Mouse (Mus musculus) monocyte, adult 5-6 weeks (primary cell): Measurements from ENCODE around the gene Il17ra. TPM values are rescaled to one million over a fixed set of nuclear protein-coding genes. Genes with fewer than 3 reads are reported as not detected.

Experiments used
- ATAC-seq: fragments of 153-309, 156-312 bp; replicated peaks from 2 replicates; pipeline ENCODE4 v1.8.0; 2017; ENCODE audit warnings: mild to moderate bottlenecking; ENCODE audit not compliant: low TSS enrichment, insufficient number of reproducible peaks, severe bottlenecking, poor library complexity, low FRiP score
- total RNA-seq: library from RNA; stranded (forward); fragments of 200-1000, 200-491, 200-594 nt; gene quantifications from 3 replicates; pipeline ENCODE4 v1.2.3, GENCODE M21; 2017

The Il17ra gene
- total RNA-seq, 1 experiment from 2014 or later = 192 TPM

DNA sequence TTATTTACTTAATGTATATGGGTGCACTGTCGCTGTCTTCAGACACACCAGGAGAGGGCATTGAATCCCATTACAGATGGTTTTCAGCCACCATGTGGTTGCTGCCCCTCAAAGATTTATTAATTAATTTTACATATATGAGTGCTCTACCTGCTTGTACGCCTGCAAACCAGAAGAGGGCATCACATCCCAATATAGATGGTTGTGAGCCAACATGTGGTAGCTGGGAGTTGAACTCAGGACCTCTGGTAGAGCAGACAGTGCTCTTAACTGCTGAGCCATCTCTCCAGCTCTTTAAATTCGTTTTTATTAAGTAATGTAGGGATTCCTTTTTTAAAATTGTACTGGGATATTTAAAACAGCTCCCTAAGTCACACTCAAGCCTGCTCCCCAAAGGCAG lies 6.2 kb downstream of the Il17ra start:
- no peak for ATAC-seq

- 0 out of 2 replicates have a peak, but pooled peaks have one; percentile 1 for ATAC-seq
These were observed 6.7 kb downstream of the Il17ra start for GRCm38 (mm10) chr6:120469770-120470169.

DNA sequence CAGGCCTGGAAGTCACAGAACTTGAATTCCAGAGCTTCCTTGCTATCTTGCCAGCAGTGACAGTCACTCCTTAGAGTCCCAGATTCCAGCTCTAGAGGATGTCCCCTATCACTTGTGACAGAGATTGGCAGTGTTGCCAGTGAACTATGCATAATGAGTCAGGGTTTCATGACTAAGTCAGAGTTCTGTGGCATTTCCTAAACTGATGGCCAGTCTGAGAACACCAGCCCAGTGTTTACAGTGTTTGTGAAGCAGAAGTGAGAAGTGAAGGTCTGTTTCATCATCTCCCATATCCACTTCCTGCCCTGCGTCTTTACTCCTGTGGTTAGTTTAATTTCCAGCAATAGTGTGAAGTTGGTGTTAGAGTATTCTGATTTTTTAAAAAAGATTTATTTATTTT lies 7.6 kb downstream of the Il17ra start:
- ATAC-seq = peak; percentile 41

DNA sequence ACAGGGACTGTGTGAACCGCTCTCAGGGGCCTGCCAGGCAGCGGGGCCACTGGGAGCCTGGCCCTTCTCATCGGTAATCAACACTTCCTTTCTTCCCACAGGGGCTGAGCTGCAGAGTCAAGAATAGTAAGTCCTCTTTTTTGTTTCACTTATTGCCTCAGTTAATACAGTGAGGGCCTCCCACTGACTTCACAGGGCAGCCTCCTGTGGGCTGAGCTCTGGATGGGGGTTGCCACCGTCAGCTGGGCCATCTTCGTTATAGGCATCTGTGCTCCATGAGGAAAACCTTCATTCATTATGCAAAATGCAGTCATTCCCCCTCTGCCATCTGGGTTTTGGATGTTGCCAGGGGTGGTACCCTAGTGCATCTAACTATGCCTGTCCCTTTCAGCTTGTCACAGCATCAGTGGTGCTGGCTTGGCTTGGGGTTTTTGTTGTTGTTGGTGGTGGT lies 9.0 kb downstream of the Il17ra start:
- ATAC-seq = peak; percentile 46

DNA sequence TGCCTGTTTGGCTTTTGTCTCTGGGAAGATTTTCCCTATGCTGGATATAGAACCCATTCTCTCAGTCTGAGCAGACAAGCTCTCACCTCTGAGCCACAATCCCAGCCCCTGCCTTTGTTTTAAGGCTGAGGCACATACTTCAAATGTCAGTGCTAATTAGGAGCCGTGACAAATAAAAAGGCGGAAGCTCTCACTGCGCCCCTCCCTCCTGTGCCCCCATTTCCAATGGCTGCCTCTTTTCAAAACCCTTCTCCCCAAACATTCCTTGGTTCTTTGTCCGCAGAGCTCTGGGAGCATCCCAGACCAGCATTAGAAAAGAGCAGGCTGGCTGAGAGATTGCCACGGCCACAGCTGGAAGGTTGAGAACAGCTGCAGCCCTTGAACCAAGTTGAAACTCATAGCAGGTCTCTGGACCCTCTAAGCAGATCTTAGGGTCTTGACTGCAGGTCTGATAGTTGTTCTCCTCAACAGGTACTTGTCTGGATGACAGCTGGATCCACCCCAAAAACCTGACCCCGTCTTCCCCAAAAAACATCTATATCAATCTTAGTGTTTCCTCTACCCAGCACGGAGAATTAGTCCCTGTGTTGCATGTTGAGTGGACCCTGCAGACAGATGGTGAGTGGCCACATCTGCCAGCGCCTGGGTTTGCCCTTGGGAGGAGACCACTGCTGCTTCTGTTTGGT lies 9.6 kb downstream of the Il17ra start:
- ATAC-seq = no peak

DNA sequence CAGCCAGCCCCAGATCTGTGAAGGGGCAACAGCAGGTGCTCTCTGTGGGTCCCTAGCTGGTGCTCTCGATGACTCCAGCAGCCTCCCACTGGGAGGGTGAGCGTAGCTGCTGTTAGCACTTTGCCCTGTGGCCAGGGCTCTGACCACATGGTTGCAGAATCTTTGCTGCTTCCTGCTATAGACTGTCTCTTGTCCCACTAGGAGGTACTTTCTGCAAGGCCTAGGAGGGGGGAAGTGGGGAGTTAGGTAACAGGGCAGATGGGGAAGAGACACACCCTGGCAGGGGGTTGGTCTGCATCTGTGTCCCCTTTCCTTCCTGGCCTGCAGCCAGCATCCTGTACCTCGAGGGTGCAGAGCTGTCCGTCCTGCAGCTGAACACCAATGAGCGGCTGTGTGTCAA lies 10.4 kb downstream of the Il17ra start:
- peak; percentile 64 for ATAC-seq

- no peak for ATAC-seq
These were observed 12.2 kb downstream of the Il17ra start for GRCm38 (mm10) chr6:120475288-120475687.

GRCm38 (mm10) chr6:120479302-120479701 lies 16.3 kb downstream of the Il17ra start:
- peak; percentile 72 for ATAC-seq

- no peak for ATAC-seq
These were observed 17.3 kb downstream of the Il17ra start for GRCm38 (mm10) chr6:120480361-120480760.

- peak; percentile 6; the same call in 1 of the 2 replicates for ATAC-seq
These were observed 18.5 kb downstream of the Il17ra start for GRCm38 (mm10) chr6:120481538-120481937.

DNA sequence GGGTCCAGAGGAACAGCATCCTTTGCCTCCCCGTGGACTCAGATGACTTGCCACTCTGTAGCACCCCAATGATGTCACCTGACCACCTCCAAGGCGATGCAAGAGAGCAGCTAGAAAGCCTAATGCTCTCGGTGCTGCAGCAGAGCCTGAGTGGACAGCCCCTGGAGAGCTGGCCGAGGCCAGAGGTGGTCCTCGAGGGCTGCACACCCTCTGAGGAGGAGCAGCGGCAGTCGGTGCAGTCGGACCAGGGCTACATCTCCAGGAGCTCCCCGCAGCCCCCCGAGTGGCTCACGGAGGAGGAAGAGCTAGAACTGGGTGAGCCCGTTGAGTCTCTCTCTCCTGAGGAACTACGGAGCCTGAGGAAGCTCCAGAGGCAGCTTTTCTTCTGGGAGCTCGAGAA lies 19.0 kb downstream of the Il17ra start:
- no peak for ATAC-seq

- ATAC-seq = no peak
These were observed 19.7 kb downstream of the Il17ra start for GRCm38 (mm10) chr6:120482756-120483155.

- peak; percentile 11 for ATAC-seq
These were observed 20.2 kb downstream of the Il17ra start for GRCm38 (mm10) chr6:120483211-120483626.

GRCm38 (mm10) chr6:120485038-120485437 lies 22.0 kb downstream of the Il17ra start:
- no peak for ATAC-seq

DNA sequence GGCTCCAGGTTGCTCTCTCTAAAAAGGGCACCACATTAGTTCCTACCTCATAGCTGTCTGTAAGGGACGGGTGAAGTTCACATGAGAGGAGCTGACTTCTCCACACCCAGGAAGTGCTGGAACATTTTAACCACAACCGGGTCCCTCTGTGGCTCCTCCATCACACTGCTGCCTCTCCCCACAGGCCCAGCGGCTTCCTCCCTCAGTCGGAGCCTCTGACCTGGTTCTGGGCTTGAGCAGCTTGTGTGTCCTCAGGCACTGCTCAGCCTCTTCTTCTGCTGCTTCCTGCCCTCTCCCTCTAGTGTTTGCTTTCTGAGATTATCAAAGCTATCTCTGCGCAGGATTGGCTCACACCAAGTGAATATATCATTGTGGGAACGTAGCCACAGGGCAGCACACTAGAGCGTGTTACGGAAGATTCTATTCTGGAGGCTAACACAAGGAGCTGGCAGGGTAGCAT lies 23.0 kb downstream of the Il17ra start:
- peak; percentile 47 for ATAC-seq

GRCm38 (mm10) chr6:120488647-120489046 lies 25.6 kb downstream of the Il17ra start:
- peak; percentile 18; the same call in 1 of the 2 replicates for ATAC-seq

DNA sequence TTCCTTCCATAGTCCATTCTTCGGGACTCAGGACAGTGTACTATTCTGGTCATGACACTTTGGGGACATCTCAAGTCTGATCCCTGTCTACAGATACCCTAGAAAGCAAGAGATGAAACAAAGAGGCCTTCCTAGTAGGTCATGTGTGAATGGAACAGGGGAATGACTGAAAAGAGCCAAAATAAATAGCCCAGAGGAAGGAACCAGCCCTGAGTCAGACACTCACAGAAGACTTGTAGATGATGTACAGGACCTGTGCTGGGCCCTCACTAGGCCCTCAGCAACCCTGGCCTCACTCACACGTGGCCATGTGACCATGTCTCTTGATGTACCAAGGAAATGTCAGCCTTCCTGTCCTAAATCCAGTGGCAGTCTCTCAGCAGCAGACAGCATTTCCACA lies 26.4 kb downstream of the Il17ra start:
- no peak for ATAC-seq

DNA sequence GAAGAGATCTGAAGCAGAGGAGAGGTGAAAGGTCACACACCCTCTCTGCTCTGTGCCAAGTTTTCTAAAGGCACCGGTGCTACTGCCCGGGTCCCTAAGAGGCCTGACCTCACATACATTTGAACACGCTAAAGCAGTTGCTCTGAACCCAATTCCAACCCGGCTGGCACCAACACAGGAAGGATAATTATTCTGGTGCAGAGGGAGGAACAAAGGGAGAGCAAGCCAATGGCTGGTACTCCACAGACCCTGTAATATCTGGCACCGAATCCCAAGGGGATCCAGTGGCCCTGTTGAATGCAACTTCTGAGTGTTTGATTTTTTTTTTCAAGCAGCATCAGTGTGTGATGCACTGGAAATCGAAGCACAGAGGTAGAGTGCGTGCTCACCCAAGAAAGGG lies 28.0 kb downstream of the Il17ra start:
- no peak for ATAC-seq

DNA sequence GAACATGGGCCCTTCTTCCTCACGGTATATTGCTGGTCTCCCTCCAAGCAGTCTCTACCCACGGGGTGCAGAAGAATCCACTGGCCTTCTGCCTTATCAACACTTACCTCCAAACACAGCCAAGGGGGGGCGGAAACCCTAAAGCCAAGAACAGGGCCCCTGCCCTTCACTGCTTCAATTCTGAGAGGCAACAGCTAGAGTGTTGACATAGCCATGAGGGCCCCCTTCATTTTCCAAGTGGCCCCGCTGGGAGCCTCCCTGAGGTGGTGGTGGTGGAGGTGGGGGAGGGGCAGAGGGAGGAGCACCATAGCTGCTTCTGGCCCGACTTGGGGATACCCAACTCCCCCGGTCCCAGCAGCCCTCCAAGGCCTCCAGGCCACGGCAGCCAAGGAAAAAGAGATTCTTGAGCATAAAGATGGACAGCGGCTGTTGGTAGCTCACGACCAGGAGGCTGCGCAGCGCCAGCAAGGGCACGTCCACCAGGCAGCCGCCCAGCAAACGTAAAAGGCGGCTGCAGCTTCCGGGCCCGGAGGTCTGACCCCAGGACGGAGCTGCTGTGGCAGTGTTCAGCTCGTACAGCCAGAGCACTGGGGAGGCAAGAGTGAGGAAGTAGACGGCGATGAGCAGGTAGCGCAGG lies 28.9 kb downstream of the Il17ra start:
- ATAC-seq = no peak
